Mouse (Mus musculus): ENCODE results near the gene Zfp882.
"Not testable (repeated sequence)": the region's sequence is repeated elsewhere in the genome, so short reads cannot be mapped to it uniquely, and the experiment has no call there.

The Zfp882 gene

DNA sequence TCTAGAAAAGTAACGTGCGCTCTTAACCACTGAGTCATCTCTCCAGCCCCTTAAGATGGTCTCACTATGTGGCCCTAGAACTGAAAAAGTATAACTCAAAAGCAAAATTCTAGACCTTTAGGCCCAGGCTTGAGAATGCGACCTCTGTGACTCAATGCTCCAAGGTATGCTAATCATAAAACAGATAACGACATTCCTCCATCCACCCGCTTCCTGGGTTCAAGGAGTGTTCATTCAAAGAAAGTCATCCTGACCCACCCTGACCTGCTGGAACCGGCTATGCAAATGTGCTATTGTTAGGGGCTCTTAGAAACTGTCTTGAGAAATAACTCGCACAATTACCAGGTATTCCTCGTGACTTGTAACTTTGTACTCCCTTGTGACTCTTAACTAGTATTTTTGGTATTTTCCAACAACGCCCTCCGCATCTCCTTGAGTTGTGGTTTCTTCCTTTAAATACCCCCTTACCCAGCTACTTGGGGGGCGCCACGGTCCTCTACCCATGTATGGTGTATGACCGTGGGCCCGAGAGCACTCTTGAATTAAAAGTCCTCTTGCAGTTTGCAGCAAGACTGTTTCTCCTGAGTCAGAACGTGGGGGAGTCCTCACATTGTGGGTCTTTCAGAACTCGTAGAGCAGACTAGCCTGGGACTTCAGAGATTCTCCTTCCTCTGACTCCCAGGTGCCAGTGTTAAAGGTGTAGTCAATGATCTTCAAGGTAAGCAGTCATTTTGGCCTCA is 44.7 kb downstream of the Zfp882 start:
- not testable (repeated sequence) for DNase-seq

DNA sequence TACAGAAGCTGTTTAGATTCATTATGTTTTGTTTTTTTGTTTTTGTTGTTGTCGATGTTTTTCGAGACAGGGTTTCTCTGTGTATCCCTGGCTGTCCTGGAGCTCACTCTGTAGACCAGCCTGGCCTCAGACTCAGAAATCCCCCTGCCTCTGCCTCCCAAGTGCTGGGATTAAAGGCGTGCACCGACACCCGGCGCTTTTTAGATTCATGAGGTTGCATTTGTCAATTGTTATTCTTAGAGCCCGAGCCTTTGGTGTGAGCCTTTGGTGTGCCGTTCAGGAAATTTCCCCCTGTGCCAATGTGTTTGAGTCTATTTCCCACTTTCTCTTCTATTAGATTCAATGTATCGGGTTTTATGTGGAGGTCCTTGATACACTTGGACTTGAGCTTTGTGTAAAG is 46.3 kb downstream of the Zfp882 start:
- no peak for DNase-seq

DNA sequence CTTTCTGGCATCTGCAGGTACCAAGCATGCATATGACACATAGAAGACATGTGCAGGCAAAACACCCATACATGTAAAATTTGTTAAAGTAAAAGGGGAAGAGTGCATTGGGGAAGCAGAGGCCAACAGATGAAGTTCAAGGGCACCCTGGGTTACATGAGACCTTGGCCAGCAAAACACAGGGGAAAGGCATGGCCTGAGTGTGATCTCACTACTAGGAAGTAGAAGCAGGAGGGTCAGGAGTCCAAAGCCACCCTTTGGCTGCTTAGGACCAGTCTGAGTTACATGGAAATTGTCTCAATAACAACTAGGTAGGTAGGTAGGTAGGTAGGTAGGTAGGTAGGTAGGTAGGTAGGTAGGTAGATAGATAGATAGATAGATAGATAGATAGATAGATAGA is 52.1 kb downstream of the Zfp882 start:
- DNase-seq: no peak

DNA sequence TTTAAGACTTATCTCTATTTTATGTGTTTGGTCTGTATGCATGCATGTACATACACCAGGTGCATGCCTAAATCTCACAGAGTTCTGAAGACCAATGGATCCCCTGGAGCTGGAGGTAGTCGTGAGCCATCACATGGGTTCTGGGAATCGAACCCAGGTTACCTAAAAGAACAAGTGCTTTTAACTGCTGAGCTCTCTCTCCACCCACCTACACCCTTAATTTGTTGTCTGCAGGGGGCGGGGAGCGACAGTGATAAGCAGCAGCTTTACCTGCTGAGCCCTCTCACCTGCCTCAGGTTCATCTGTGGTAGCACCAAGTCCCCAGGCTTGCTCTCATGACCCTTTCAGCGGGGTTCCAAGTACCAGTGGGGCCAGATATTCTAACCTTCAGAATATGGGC is 53.4 kb downstream of the Zfp882 start:
- DNase-seq: no peak

DNA sequence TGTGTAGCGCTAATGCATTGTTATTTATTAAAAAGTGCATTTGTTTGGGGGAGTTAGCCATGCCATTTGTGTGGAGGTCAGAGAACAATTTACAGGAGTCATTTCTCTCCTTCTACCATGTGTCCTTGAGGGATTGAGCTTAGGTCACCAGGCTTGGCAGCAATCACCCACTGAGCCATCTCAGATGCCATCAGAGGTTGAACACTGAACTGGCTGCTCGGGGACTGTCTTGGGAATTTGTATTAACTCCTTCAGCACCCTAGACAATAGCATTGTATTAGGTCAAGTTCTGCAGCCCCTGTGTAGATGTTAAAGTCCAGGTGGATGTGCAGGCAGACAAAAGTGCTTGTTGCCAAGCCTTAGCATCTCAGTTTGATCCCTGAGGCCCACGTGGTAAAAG is 55.6 kb downstream of the Zfp882 start:
- no peak for DNase-seq

DNA sequence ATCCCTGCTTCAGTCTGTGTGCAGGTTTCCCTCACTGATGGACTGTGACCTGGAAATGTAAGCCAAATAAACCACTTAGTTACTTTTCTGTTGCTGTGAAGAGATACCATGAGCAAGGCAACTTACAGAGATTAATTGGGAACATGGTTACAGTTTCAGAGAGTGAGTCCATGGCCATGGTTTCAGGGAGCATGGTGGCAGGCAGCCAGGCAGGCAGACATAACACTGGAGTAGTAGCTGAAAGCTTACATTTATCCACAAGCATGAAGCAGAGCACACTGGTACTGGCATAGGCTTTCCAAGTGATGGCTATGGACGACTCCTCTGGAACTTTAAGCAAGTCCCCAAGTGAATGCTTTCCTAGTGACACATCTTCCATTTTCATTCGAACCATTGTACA is 56.8 kb downstream of the Zfp882 start:
- DNase-seq: no peak
